Mouse (Mus musculus): ENCODE measurements at regions not wholly inside any gene's neighbourhood (a gene's known extent, or its start where the extent isn't known, plus 50 kb on each side); places are given as distances from the start of the nearest gene placed in this dataset.

DNA sequence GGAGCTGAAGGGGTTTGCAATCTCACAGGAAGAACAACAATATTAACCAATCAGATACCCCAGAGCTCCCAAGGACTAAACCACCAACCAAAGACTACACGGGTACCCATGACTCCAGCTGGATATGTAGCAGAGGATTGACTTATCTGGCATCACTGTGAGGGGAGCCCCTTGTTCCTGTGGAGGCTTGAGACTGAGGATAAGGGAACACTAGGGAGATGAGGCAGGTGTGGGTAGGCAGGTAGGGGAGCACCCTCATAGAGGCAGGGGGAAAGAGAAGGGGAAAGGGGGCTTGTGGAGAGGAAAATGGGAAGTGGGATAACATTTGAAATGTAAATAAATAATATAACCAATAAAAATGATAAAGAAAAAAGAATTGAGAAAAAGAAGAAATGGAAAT lies 134.8 kb downstream of the G6pd2 start:
- in situ Hi-C loops (cut with MboI, MseI) = no loop called here

DNA sequence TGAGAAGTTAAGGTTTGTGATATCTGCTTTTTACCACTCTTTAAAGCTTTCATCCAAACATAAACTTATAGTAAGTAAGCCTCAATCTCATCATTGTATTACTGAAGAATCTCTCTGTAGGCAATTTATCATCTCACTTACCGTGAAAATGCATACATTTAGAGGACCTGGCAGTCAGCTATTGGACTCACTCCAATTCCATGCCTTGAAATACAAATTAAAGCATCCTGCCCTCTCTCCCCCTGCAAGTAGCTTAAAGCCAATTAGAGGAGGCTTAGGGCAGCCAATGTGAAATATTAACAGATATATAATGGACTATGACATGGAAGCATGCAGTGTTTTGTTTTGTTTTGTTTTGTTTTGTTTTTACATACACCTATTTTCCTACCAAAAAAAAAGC lies 176.6 kb downstream of the G6pd2 start:
- in situ Hi-C loops (cut with MboI, MseI) = no loop called here

DNA sequence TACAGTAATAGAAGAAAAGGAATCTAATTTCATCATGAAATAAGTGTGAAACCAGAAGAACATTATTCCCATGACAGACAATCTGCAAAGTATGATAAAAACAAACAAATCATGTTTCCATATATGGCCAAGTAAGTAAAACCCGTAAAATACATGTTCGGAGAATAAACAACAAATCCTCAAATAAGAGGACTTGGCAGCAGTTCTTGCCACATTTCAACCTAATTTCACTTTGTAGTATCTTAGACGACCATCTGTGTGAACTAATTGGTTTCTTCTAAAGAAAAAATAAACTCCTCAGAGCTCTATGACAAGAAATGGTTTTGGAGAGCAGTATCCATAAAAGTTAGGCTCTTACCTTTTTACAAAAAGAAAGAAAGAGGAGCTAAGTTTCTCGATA lies 210.9 kb downstream of the G6pd2 start:
- in situ Hi-C loops (cut with MboI, MseI) = no loop called here

DNA sequence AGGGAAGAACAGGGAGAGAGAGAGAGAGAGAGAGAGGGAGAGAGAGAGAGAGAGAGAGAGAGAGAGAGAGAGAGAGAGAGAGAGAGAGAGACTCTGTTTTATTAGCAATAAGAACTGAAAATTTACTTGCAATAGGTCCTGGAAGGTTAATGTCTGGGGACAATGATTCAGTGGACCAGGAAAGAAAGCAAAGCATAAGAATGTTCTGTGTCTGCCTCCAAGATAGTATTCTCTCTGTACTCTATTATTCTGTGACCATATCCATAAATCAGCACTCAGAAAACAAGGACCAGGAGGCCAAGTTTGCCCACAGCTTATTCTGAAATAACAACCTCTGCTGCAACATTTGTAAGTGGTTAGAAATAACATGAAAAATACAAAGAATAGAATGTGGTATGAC lies 211.6 kb downstream of the G6pd2 start:
- in situ Hi-C loops (cut with MboI, MseI) = no loop called here

DNA sequence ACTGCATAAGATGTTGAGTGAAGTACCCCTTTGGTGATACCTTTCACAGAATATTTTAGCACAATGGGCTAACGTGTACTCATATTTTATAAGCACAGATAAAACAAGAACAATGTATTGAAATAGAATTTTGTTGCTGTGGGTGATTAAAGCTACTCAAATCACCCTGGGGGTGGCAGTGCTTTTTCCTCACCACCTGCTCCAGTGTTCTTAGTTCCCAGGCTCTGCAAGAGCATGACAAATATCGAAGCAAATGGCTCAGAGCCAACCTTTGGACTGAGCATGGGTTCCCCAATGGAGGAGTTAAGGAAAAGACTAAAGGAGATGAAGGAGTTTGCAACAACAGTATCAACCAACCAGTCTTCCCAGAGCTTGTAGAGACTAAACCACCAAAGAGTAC lies 232.9 kb downstream of the G6pd2 start:
- in situ Hi-C loops (cut with MboI, MseI) = no loop called here

DNA sequence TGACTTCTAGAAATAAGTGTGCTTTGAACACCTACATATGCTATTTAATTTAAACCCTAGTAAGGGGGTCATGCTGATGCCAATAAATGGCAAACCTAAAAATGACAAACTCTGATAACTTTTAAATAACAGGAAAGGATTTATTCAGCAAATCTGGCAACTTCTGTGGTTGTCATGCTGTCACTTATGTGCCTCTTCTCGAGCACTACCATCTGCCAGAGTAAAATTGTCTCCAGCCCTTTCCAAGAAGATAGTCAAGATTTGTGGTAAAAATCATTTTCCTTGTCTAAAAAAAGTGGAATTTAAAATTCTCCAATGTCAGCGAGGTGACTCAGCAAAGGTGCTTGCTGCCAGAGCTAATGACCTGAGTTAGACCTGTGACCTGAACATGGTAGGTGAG lies 235.1 kb downstream of the G6pd2 start:
- in situ Hi-C loops (cut with MboI, MseI) = no loop called here

DNA sequence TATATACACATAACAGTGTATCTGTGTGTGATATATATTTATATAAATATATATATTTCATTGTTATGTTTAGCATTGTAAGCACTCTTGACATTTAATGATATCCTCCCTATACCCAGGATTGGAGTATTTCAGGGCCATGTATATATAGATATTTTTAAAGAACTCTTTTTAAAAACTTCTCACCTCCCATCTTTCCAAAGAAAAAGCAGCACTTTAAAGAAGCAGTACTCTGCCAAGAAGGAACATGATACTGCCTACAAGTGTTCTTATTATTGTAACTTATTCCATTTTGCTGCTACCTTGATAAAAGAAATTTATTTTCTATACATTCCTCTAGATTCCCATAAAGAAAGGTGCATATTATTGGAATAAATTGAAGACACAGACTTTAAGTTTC lies 270.4 kb downstream of the G6pd2 start:
- in situ Hi-C loops (cut with MboI, MseI) = no loop called here

DNA sequence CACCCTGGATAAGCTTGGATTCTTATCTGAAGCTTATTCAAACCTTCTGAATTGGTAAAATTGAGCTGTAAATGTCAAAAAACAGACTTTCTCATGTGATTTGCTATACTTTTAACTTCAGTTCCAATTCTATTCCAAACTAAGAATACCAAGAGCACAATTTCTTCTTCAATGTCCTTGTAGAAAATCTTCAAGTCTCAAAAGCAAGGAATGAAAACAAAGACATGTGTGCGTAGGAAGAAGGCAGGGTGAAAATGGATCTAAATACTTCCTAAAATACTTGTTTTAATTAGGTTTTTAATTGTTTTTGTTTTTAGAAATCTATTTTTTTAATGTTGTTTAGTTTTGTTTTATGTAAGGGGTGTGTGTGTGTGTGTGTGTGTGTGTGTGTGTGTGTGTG lies 280.9 kb downstream of the G6pd2 start:
- in situ Hi-C loops (cut with MboI, MseI) = no loop called here

DNA sequence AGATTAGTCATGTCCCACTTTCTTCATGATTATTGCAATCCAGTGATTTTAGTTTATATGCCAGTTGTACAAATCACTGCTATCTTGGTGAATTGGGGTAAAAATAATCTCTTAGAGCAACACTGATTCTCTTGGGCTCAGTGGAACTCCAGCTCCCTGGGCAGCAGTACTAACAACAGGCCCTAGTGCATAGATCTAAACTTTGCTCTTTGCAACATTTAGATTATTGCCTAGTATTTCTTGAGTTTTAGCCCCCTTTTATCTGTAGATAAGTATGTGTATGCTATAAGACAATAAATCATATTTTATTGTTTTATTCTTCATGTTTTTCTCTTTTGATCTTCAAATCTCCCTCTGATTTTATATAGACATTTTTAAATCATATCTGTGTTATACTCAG lies 287.4 kb downstream of the G6pd2 start:
- in situ Hi-C loops (cut with MboI, MseI) = no loop called here

DNA sequence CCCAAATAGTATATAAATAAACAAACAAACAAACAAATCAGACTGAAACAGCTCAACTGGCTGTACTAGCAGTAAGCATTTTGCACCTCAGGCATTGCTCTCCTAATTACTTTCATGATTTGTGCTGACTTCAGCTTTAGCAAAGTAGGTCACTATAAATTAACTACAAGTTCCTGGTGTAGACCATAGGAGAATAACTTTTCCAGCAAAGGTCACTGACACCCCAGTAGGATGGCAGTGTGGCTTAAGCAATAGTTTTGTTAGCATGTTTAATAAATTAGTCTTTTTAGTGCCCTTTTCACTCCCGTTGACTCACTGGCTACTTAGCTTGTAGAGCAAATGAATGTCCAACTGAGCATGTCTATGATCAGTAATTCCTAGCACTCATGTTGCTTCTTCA lies 304.6 kb downstream of the G6pd2 start:
- in situ Hi-C loops (cut with MboI, MseI) = no loop called here

DNA sequence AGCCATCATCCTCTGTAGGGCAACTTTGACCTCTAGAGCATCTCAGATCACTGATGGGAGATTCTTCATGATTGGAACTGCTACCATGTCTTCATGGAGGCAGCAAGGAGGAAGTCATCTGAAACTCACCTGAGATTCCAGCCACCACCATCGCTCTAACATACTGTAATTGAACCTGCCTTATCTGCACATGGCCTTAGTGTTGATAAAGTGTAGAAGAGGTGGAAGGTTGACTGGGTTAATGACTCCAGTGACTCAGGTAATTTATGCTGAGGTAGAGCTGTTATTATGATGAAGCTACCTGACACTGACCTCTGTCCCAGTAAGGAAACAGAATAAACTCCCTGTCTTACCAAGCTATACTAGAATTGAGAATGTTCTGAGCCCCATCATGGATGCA lies 305.0 kb downstream of the G6pd2 start:
- in situ Hi-C loops (cut with MboI, MseI) = no loop called here

DNA sequence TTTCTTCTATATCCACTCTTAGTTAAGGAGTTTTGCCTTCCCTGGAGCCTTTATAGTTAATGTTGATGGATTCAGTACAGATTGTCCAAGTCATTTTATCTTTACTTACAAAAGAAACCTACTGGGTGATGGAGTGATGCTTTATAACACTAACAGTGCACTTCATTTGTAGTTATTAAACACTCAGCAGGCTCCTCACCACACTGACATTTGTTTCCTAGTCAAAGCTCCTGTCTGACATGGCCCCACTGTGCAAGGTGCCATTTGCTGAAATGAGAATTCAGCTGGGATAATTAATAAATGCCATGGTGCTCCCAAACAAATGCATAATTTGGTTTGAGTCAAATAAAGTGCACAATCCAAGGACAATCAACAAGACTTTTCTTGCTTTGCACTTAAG lies 336.6 kb downstream of the G6pd2 start:
- in situ Hi-C loops (cut with MboI, MseI) = no loop called here

DNA sequence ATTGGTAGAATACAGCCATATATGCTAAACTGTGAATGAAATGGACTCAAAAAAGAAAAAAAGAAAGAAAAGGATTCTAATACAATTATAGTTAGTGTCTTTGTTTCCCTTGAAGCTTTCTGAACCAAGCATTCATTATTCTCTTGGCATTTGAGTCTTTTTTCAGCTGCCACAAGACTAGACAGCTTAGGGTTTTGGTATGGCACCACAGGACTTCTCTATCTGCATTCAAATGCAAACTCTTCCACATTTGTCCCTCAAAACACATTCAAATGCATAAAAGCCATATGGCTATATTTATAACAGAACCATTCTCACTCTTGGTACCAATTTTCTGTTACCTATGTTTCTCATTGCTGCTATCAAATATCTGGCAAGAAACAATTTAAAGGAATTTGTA lies 338.8 kb downstream of the G6pd2 start:
- in situ Hi-C loops (cut with MboI, MseI) = no loop called here

DNA sequence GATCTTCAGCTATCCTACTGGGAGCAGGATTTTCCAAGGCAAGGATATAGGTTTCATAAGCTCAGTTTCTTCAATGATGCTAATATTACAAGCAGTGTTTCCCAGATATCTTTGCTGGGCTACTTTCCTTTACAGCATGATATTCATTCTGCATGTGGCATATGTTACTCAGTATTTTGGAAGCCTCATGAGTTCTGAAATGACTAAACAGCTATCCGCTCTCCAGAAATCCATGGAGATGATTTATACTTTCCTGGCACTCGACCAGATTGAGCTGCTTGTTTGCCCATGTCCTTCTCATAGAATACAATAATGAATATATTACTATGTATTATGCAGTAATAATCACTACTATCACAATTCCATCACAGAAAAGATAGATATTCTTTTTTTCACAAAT lies 351.9 kb downstream of the G6pd2 start:
- in situ Hi-C loops (cut with MboI, MseI) = no loop called here

DNA sequence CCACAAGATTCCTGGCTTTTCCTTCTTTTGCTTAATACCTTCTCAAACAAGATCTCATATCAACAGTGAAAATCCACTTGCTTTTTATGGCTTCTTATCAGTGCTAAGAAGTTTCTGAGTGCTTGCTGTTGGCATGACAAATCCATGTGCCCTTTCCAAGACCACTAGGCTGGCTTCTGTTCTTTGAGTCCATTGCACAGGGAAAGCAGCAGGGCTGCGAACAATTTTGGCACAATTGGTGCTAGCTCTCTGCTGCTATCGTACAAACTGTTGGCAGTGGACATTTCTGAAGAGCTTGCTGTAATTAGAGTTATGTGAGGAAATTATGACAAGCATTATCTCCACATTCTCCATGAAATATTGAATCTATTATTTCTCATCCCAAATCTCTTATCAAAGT lies 383.5 kb downstream of the G6pd2 start:
- in situ Hi-C loops (cut with MboI, MseI) = no loop called here

DNA sequence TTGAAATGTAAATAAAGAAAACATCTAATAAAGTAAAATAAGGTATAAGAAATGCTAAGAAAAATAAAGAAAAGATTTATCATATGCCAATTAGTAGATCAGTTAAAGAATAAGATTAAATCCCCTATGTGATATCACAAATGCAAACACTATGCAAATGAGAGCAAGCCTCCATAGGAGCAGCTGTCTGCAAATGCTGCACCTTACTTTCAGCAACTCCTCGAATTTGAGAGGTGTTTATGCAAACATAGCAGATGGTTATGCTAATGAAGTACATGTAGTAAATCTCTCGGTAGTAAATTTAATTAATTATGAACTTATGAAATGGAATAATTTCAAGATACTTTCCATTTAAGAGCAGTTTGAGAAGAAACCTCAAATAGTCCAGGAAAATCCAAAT lies 396.8 kb downstream of the G6pd2 start:
- in situ Hi-C loops (cut with MboI, MseI) = loop anchor here (5.0 kb wide), 1 partner anchor 77 kb away; no protein-coding TSS in a partner anchor

All from T-helper 1 cell (primary cell).